Mouse (Mus musculus) bone marrow, adult 2 months (tissue): ENCODE results near the gene Gm10277. TPM values are rescaled to one million over a fixed set of nuclear protein-coding genes. Genes with fewer than 3 reads are reported as not detected.
A peak's percentile ranks its signal among the peaks of the same experiment; 100 is the strongest.
"Not testable (repeated sequence)": the region's sequence is repeated elsewhere in the genome, so short reads cannot be mapped to it uniquely, and the experiment has no call there.

Source experiments
- H3K27ac ChIP-seq: fragments of 200-500 bp; 2 replicates; pipeline ENCODE4 v1.5.1; 2012; ENCODE audit warnings: low read depth, mild to moderate bottlenecking, control low read depth, inconsistent platforms, low read length; ENCODE audit not compliant: control insufficient read depth, poor library complexity, insufficient read depth
- H3K4me1 ChIP-seq: fragments of 200-500 bp; 2 replicates; pipeline ENCODE4 v1.6.1; 2011; ENCODE audit warnings: low read length; ENCODE audit not compliant: control insufficient read depth, insufficient read depth
- H3K4me3 ChIP-seq: fragments of 200-500 bp; replicated peaks from 2 replicates; pipeline ENCODE3; 2011; ENCODE audit warnings: mild to moderate bottlenecking, low read depth, low read length, control low read depth; ENCODE audit not compliant: control insufficient read depth
- CTCF ChIP-seq: fragments of 200-500 bp; IDR thresholded peaks from 2 replicates; pipeline ENCODE4 v1.5.1; 2011; ENCODE audit warnings: low read length, control low read depth; ENCODE audit not compliant: control insufficient read depth, insufficient read depth
- POLR2A ChIP-seq: fragments of 200-500 bp; IDR thresholded peaks from 2 replicates; pipeline ENCODE4 v1.6.1; 2011; ENCODE audit warnings: low read depth, mild to moderate bottlenecking, control low read depth, low read length, borderline replicate concordance; ENCODE audit not compliant: control insufficient read depth
- WGBS: fragments of 180-500 bp; shearing (Covaris S2); methylation state at CpG from one replicate; pipeline ENCODE4 v1.1.7; 2018; 5-methylcytosine and 5-hydroxymethylcytosine counted together
- polyA plus RNA-seq: library from polyadenylated mRNA; stranded (reverse); fragments of >200 nt; gene quantifications from 2 replicates; pipeline ENCODE4 v1.2.4, GENCODE M21; 2011; ENCODE audit warnings: low replicate concordance; ENCODE audit not compliant: missing spikeins, insufficient read depth, insufficient read length

The Gm10277 gene
- polyA plus RNA-seq, 1 experiment = not detected

GRCm38 (mm10) chr11:77760031-77760430, 27.5 kb downstream of the Gm10277 start:
- H3K4me1 ChIP-seq = peaks cover 2% of the 10 kb centered on the region; the same call in 1 of the 2 replicates
- H3K4me3 ChIP-seq = no peak overlapping the region
- no peak overlapping the region for H3K27ac ChIP-seq
- TF ChIP-seq CTCF (no peak), POLR2A (no peak)
- WGBS = 41% methylated on average over 4 of the region's 4 CpGs

- Histone ChIP-seq H3K4me3 (no peak overlapping the region), H3K4me1 (no peaks in the 10 kb centered on the region), H3K27ac (no peak overlapping the region)
- 65% methylated on average over 3 of the region's 3 CpGs for WGBS
- TF ChIP-seq CTCF = no peak
- TF ChIP-seq POLR2A = no peak
These were observed 34.1 kb downstream of the Gm10277 start for GRCm38 (mm10) chr11:77753469-77753868.

GRCm38 (mm10) chr11:77752525-77752924, 35.0 kb downstream of the Gm10277 start:
- Histone ChIP-seq H3K27ac (no peak overlapping the region), H3K4me3 (no peak overlapping the region), H3K4me1 (no peaks in the 10 kb centered on the region)
- 68% methylated on average over 5 of the region's 5 CpGs for WGBS
- TF ChIP-seq POLR2A (no peak), CTCF (no peak)

- 73% methylated on average over 5 of the region's 5 CpGs for WGBS
- Histone ChIP-seq H3K4me3 (no peak overlapping the region), H3K27ac (no peak overlapping the region), H3K4me1 (no peaks in the 10 kb centered on the region)
- TF ChIP-seq CTCF (no peak), POLR2A (no peak)
These were observed 38.6 kb downstream of the Gm10277 start for GRCm38 (mm10) chr11:77748996-77749395.

GRCm38 (mm10) chr11:77747103-77747502, 40.4 kb downstream of the Gm10277 start:
- WGBS = 84% methylated on average over 14 of the region's 15 CpGs

DNA sequence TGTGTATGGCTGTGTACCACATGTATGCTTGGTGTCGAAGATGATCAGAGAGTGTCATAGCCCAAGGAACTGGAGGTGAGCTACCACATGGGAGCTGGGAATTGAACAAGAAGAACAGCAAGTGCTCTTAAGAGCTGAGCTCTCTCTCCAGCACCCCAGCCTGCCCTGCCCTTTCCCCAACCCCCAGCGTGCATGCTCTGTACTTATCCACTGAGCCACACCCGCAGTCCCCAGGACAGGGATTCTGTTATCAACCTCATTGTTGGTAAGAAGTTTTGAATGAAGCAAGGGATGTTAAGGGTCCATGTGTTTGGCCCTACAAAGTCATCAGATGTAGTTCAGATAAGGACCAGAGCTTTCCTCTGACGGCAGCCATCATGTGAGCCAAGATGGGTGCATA, 40.9 kb downstream of the Gm10277 start:
- no peaks in the 10 kb centered on the region for H3K4me1 ChIP-seq
- no peak overlapping the region for H3K27ac ChIP-seq
- WGBS = 80% methylated on average over 4 of the region's 4 CpGs
- H3K4me3 ChIP-seq = no peak overlapping the region
- TF ChIP-seq POLR2A = no peak
- no peak for TF ChIP-seq CTCF

More at GRCm38 (mm10) chr11:77747103-77747502, 40.4 kb downstream of the Gm10277 start:
- H3K4me1 ChIP-seq, H3K27ac ChIP-seq, H3K4me3 ChIP-seq: not testable (repeated sequence)

GRCm38 (mm10) chr11:77743966-77744365, 43.6 kb downstream of the Gm10277 start:
- no peaks in the 10 kb centered on the region for H3K4me1 ChIP-seq
- no peak overlapping the region for H3K4me3 ChIP-seq
- H3K27ac ChIP-seq = no peak overlapping the region
- TF ChIP-seq CTCF (peak; percentile 46; the same call in 1 of the 2 replicates), POLR2A (no peak)
- WGBS = 19% methylated on average over 6 of the region's 6 CpGs

DNA sequence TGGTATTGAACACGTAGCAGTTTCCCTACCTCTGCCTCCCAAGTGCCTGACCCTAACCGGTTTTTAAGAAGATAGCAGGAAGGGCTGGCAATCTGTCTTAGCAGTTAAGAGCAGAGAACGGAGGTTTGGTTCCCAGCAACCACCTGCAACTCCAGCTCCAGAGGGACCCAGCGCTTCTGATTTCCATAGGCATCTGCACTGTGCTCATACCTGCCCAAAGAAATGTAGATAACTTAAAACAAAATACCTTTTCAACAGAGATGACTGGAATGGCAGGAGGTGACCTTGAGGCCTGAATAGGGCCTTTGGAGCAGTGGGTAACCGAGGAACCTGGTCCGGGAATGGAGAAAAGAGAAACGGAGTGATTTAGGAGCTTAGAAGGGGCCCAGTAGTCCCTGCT, 49.0 kb downstream of the Gm10277 start:
- H3K27ac ChIP-seq = no peak overlapping the region
- TF ChIP-seq POLR2A (no peak), CTCF (no peak)
- no peak overlapping the region for H3K4me3 ChIP-seq
- no peaks in the 10 kb centered on the region for H3K4me1 ChIP-seq
- 86% methylated on average over 7 of the region's 7 CpGs for WGBS

GRCm38 (mm10) chr11:77737289-77737688, 50.3 kb downstream of the Gm10277 start:
- no peaks in the 10 kb centered on the region for H3K4me1 ChIP-seq
- H3K4me3 ChIP-seq = no peak overlapping the region
- 3% methylated on average over 6 of the region's 6 CpGs for WGBS
- no peak for TF ChIP-seq POLR2A
- TF ChIP-seq CTCF = peak; percentile 90
- H3K27ac ChIP-seq = no peak overlapping the region

Other genes starting within 250 kb of the Gm10277 start
- gene Taok1, start 179.9 kb downstream of the Gm10277 start, polyA plus RNA-seq = 6.5 and 8.8 TPM in 2 replicates
- gene Nufip2, start 101.6 kb downstream of the Gm10277 start, polyA plus RNA-seq = 9.6 and 22.5 TPM in 2 replicates
- not detected in 2 replicates for gene Cryba1, start 62.5 kb downstream of the Gm10277 start, polyA plus RNA-seq
- gene Myo18a, start 24.5 kb downstream of the Gm10277 start, polyA plus RNA-seq = 29.5 and 74.6 TPM in 2 replicates
- gene Pipox, start 106.3 kb upstream of the Gm10277 start, polyA plus RNA-seq = 2.8 and 3.8 TPM in 2 replicates
- 0.43 and 0.67 TPM in 2 replicates for gene Sez6, start 143.1 kb upstream of the Gm10277 start, polyA plus RNA-seq
- 41.8 and 59.4 TPM in 2 replicates for gene Phf12, start 195.0 kb upstream of the Gm10277 start, polyA plus RNA-seq
- gene Dhrs13, start 244.5 kb upstream of the Gm10277 start, polyA plus RNA-seq = 6.5 and 10.8 TPM in 2 replicates